ENCODE assay signal across 7 mouse cellular contexts in genomic region chr17:3326903-3327279, GRCm38 (mm10). TPM values are rescaled to one million over a fixed set of nuclear protein-coding genes. Genes with fewer than 3 reads are reported as not detected.
A peak's percentile ranks its signal among the peaks of the same experiment; 100 is the strongest.
DNase-seq lines count a peak whose midpoint lies in the region; ATAC-seq lines count a peak whose summit lies in the region.

No protein-coding gene starts in this region.

- H3K36me3 ChIP-seq in lung, embryonic 16.5 days (ENCODE audit: control insufficient read depth, insufficient read depth, low read length) = no peaks in the 10 kb centered on the region
- no peaks in the 10 kb centered on the region for H3K36me3 ChIP-seq in limb, embryonic 15.5 days
- no peaks in the 10 kb centered on the region for H3K36me3 ChIP-seq in stomach, embryonic 15.5 days

- under 1% methylated on average over 25 of the region's 25 CpGs for WGBS in lung, embryonic 16.5 days
- WGBS in limb, embryonic 15.5 days = 0% methylated on average over 25 of the region's 25 CpGs
- WGBS in stomach, embryonic 15.5 days = under 1% methylated on average over 25 of the region's 25 CpGs

- peaks cover 3% of the 10 kb centered on the region for H3K4me1 ChIP-seq in lung, embryonic 16.5 days (replicated peaks; ENCODE audit: control insufficient read depth, insufficient read depth, low read length)
- H3K4me1 ChIP-seq in limb, embryonic 15.5 days = peaks cover 28% of the 10 kb centered on the region
- peaks cover 4% of the 10 kb centered on the region for H3K4me1 ChIP-seq in stomach, embryonic 15.5 days

- no peak for DNase-seq in lung, postnatal 36 days
- DNase-seq in adrenal gland, postnatal 10 days = no peak
- DNase-seq in left cerebral cortex, adult 8-10 months (ENCODE audit: low spot score in 2 of 2) = no peak

- H3K27me3 ChIP-seq in lung, embryonic 16.5 days (ENCODE audit: control insufficient read depth, insufficient read depth, low read depth, low read length) = no peaks in the 10 kb centered on the region
- no peaks in the 10 kb centered on the region for H3K27me3 ChIP-seq in limb, embryonic 15.5 days
- H3K27me3 ChIP-seq in stomach, embryonic 15.5 days (replicated peaks) = no peaks in the 10 kb centered on the region

- peak overlapping the region; percentile 81 for H3K4me2 ChIP-seq in lung, embryonic 16.5 days (ENCODE audit: low read depth, low read length)
- H3K4me2 ChIP-seq in limb, embryonic 15.5 days = peak overlapping the region; percentile 64
- peak overlapping the region; percentile 94 for H3K4me2 ChIP-seq in stomach, embryonic 15.5 days

- H3K9ac ChIP-seq in lung, embryonic 16.5 days (ENCODE audit: low read length) = peak overlapping the region; percentile 77
- peak overlapping the region; percentile 61 for H3K9ac ChIP-seq in limb, embryonic 15.5 days
- peak overlapping the region; percentile 19; the same call in 1 of the 2 replicates for H3K9ac ChIP-seq in stomach, embryonic 15.5 days

- peak overlapping the region; percentile 73 for H3K4me3 ChIP-seq in lung, embryonic 16.5 days (ENCODE audit: low read length)
- peak overlapping the region; percentile 72 for H3K4me3 ChIP-seq in limb, embryonic 15.5 days
- H3K4me3 ChIP-seq in stomach, embryonic 15.5 days (replicated peaks) = peak overlapping the region; percentile 61

- H3K27ac ChIP-seq in lung, embryonic 16.5 days (ENCODE audit: low read length) = peak overlapping the region; percentile 40; the same call in 1 of the 2 replicates
- peak overlapping the region; percentile 87 for H3K27ac ChIP-seq in limb, embryonic 15.5 days
- H3K27ac ChIP-seq in stomach, embryonic 15.5 days = no peak overlapping the region

- no peaks in the 10 kb centered on the region for H3K9me3 ChIP-seq in lung, embryonic 16.5 days (ENCODE audit: control insufficient read depth, low read length)
- no peaks in the 10 kb centered on the region for H3K9me3 ChIP-seq in limb, embryonic 15.5 days
- no peaks in the 10 kb centered on the region for H3K9me3 ChIP-seq in stomach, embryonic 15.5 days

- no peak; the same call in 1 of the 2 replicates for ATAC-seq in lung, embryonic 16.5 days (ENCODE audit: low read depth)
- 0 out of 2 replicates have a peak, but pooled peaks have one; percentile 19 for ATAC-seq in erythroid progenitor cell, adult 5-6 weeks (replicated peaks; ENCODE audit: low FRiP score, poor library complexity, severe bottlenecking)
- no peak for ATAC-seq in limb, embryonic 15.5 days (ENCODE audit: insufficient number of reproducible peaks, low FRiP score, low TSS enrichment, low read depth)
- peak; percentile 20; the same call in 1 of the 2 replicates for ATAC-seq in stomach, embryonic 15.5 days (ENCODE audit: insufficient read depth, low FRiP score, low read depth)

RNA-seq across cellular contexts. Expression of gene Tiam2, which starts 0.5 kb away (rescaled TPM):
- 6.0 TPM in 2 replicates for polyA plus RNA-seq in lung, embryonic 16.5 days (2015; fragmentation: Nextera tagmentation; extraction: Ambion mirVana)
- 3.2 and 3.8 TPM in 2 replicates for total RNA-seq in erythroid progenitor cell, adult 5-6 weeks (2015; ENCODE audit: low replicate concordance)
- total RNA-seq in erythroid progenitor cell, adult 5-6 weeks (2017; ENCODE audit: low replicate concordance) = 0.08 and 0.90 TPM in 2 replicates
- polyA plus RNA-seq in limb, embryonic 15.5 days (2015; fragmentation: Nextera tagmentation; extraction: Ambion mirVana) = 17.8 and 19.2 TPM in 2 replicates
- polyA plus RNA-seq in stomach, embryonic 15.5 days (2015; fragmentation: Nextera tagmentation; extraction: Ambion mirVana) = 4.0 TPM in 2 replicates
- total RNA-seq in adrenal gland, postnatal 10 days (2021) = 10 to 100 TPM; 10.1 to 13.1 TPM
- total RNA-seq in left cerebral cortex, adult 8-10 months (2022) = 10 to 100 TPM; 82.4 to 86.9 (median 83.6) TPM

Comparison
In these comparisons a context has a peak if more than half of its experiments do, and no peak if none do; other contexts are left out.
1. ATAC-seq: peak in erythroid progenitor cell, adult 5-6 weeks (single experiment) and stomach, embryonic 15.5 days (single experiment); none in lung, embryonic 16.5 days (single experiment) and limb, embryonic 15.5 days (single experiment).
2. H3K9ac ChIP-seq: peak in every context shown above with its lines; median percentile 77 in lung, embryonic 16.5 days; 61 in limb, embryonic 15.5 days; 19 in stomach, embryonic 15.5 days.
3. RNA of gene Tiam2, which starts 0.5 kb away (total RNA-seq): 82.4 to 86.9 TPM in left cerebral cortex, adult 8-10 months; 10.1 to 13.1 TPM in adrenal gland, postnatal 10 days and 0.08 to 3.8 TPM in erythroid progenitor cell, adult 5-6 weeks; every median in the first group is over 4 times any median in the second.
4. Peak in every context shown above with its lines, with median percentiles within 50 percentile points of each other: H3K4me2 ChIP-seq and H3K4me3 ChIP-seq.